ENCODE assay signal across 8 mouse cellular contexts in the genomic region with DNA sequence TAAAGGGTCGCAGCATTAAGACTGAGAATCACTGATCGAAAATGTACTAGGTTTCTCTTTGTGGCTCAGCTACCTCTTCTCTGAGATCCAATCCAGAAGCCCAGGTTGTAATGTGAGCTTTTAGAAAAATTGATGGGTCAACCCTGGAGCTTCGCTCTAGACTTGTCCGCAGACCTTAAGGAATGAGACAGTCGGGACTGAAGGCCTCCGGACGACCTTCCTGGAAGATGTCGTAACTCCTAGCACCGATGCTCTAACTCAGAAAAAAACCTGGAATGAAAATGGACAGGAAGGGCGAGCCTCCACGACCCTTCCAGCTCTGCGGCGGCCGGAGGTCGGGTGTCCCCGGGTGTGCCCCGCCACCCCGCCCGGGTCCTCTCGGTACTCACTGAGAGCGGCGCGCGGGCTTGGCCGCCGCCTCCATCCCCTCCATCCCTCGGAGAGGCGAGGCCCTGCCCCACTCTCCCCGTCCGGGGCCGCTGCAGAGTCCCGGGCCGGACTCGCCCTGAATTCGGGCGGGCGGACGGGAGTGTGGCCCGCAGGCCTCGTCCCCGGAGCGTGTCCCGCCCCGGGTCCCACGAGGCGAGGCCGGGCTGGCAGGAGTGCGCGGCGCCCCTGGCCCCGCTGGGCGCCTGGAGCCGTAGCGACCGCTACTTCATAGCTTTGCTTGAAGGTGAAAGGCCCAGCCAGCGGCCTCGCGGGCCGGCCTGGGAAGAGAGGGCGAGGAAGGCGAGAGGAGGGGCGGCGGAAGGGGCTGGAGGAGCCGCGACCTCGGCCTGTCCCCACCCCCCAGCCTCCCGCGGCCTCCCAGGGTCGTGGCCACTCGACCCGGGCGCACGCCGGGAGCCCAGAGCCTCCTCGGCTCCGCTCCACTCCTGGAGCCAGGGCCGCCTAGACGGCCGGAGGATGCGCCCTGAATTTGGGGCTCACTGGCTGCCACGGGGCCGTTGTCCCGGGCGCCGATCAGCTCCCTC. TPM values are rescaled to one million over a fixed set of nuclear protein-coding genes. Genes with fewer than 3 reads are reported as not detected.
DNase-seq lines count a peak whose midpoint lies in the region; ATAC-seq and TF ChIP-seq lines count a peak whose summit lies in the region.

A gene (minus strand): TSS at position 648 of the 974 bp plus-strand sequence.

- H3K4me2 ChIP-seq in hindbrain, postnatal 0 days (ENCODE audit: low read depth, low read length): peak within 1 kb of the TSS; percentile 71
- H3K4me2 ChIP-seq in liver, embryonic 15.5 days: peak within 1 kb of the TSS; percentile 65
- peak within 1 kb of the TSS; percentile 90 for H3K4me2 ChIP-seq in neural tube, embryonic 11.5 days (ENCODE audit: low read depth)

- TF ChIP-seq POLR2A in cortical plate, adult 2 months (IDR thresholded peaks at IDR 0.05; ENCODE audit: extremely low read depth, insufficient read depth, low read length): no peak

- no peaks in the 10 kb centered on the region; the same call in 1 of the 2 replicates for H3K9me3 ChIP-seq in erythroblast, embryonic 14.5 days (ENCODE audit: control insufficient read depth, low read length)
- no peaks in the 10 kb centered on the region for H3K9me3 ChIP-seq in hindbrain, postnatal 0 days (ENCODE audit: low read length)
- no peaks in the 10 kb centered on the region for H3K9me3 ChIP-seq in liver, embryonic 15.5 days (replicated peaks)
- H3K9me3 ChIP-seq in neural tube, embryonic 11.5 days (ENCODE audit: control insufficient read depth, low read length): no peaks in the 10 kb centered on the region

- no peak for ATAC-seq in erythroblast, adult 5-6 weeks (replicated peaks; ENCODE audit: low FRiP score, poor library complexity, severe bottlenecking)
- ATAC-seq in hindbrain, postnatal 0 days: peak; percentile 77
- ATAC-seq in liver, embryonic 15.5 days (ENCODE audit: insufficient read depth): no peak
- ATAC-seq in neural tube, embryonic 11.5 days (ENCODE audit: insufficient read depth, low FRiP score, low TSS enrichment): peak; percentile 72

- 5% methylated on average over 80 of the region's 85 CpGs for WGBS in hindbrain, postnatal 0 days
- 2% methylated on average over 81 of the region's 85 CpGs for WGBS in liver, embryonic 15.5 days (ENCODE audit: insufficient replicate concordance)
- 2% methylated on average over 75 of the region's 85 CpGs for WGBS in neural tube, embryonic 11.5 days

- no peaks in the 10 kb centered on the region for H3K36me3 ChIP-seq in erythroblast, embryonic 14.5 days (ENCODE audit: control insufficient read depth)
- no peaks in the 10 kb centered on the region for H3K36me3 ChIP-seq in hindbrain, postnatal 0 days (ENCODE audit: insufficient read depth, low read length)
- no peaks in the 10 kb centered on the region for H3K36me3 ChIP-seq in liver, embryonic 15.5 days (replicated peaks)
- H3K36me3 ChIP-seq in neural tube, embryonic 11.5 days (ENCODE audit: control insufficient read depth, insufficient read depth, low read length): no peaks in the 10 kb centered on the region

- peaks cover 74% of the 10 kb centered on the region for H3K27me3 ChIP-seq in erythroblast, embryonic 14.5 days (ENCODE audit: control insufficient read depth)
- H3K27me3 ChIP-seq in hindbrain, postnatal 0 days (ENCODE audit: insufficient read depth, low read length): no peaks in the 10 kb centered on the region
- peaks cover 77% of the 10 kb centered on the region for H3K27me3 ChIP-seq in liver, embryonic 15.5 days
- no peaks in the 10 kb centered on the region; the same call in 1 of the 2 replicates for H3K27me3 ChIP-seq in neural tube, embryonic 11.5 days (ENCODE audit: control insufficient read depth, insufficient read depth, low read length)

- H3K4me3 ChIP-seq in erythroblast, embryonic 14.5 days (replicated peaks): peak within 1 kb of the TSS; percentile 26
- peak within 1 kb of the TSS; percentile 21; the same call in 1 of the 2 replicates for H3K4me3 ChIP-seq in cortical plate, adult 2 months (ENCODE audit: insufficient read depth, low read length)
- peak within 1 kb of the TSS; percentile 42 for H3K4me3 ChIP-seq in hindbrain, postnatal 0 days (ENCODE audit: low read length)
- H3K4me3 ChIP-seq in liver, embryonic 15.5 days (replicated peaks): peak within 1 kb of the TSS; percentile 50
- peak within 1 kb of the TSS; percentile 52 for H3K4me3 ChIP-seq in neural tube, embryonic 11.5 days (ENCODE audit: low read depth, low read length)

- no peak for TF ChIP-seq CTCF in cortical plate, adult 2 months (IDR thresholded peaks at IDR 0.05; ENCODE audit: extremely low read depth, insufficient read depth, low read length)
- no peak for TF ChIP-seq CTCF in hindbrain, postnatal 0 days (IDR thresholded peaks at IDR 0.05; ENCODE audit: low read depth)

- intact Hi-C loops in gastrocnemius, postnatal 36 days (cut with DNase I): no loop called here

- peaks cover 3% of the 10 kb centered on the region; the same call in 1 of the 2 replicates for H3K4me1 ChIP-seq in erythroblast, embryonic 14.5 days (ENCODE audit: control insufficient read depth)
- no peaks in the 10 kb centered on the region; the same call in 1 of the 2 replicates for H3K4me1 ChIP-seq in cortical plate, adult 2 months (ENCODE audit: control insufficient read depth, insufficient read depth, low read length)
- peaks cover 3% of the 10 kb centered on the region; the same call in 1 of the 2 replicates for H3K4me1 ChIP-seq in hindbrain, postnatal 0 days (ENCODE audit: insufficient read depth, low read length)
- H3K4me1 ChIP-seq in liver, embryonic 15.5 days (replicated peaks): peaks cover 8% of the 10 kb centered on the region
- H3K4me1 ChIP-seq in neural tube, embryonic 11.5 days (ENCODE audit: control insufficient read depth, insufficient read depth, low read length): 0 out of 2 replicates have a peak, but pooled peaks cover 4% of the 10 kb centered on the region

- DNase-seq in gastrocnemius, postnatal 36 days: peak; percentile 47 to 69
- DNase-seq in hindbrain, postnatal 0 days (ENCODE audit: low spot score): peak; percentile 54
- peak; percentile 73 for DNase-seq in neural tube, embryonic 11.5 days (ENCODE audit: low spot score)
- no peak for DNase-seq in MN1 (ENCODE audit: low spot score)

- H3K9ac ChIP-seq in hindbrain, postnatal 0 days (replicated peaks; ENCODE audit: low read length): peak within 1 kb of the TSS; percentile 67
- no peak within 1 kb of the TSS for H3K9ac ChIP-seq in liver, embryonic 15.5 days
- H3K9ac ChIP-seq in neural tube, embryonic 11.5 days (ENCODE audit: low read length): peak within 1 kb of the TSS; percentile 80

- H3K27ac ChIP-seq in cortical plate, adult 2 months (ENCODE audit: insufficient read depth, low read length): 0 out of 2 replicates have a peak within 1 kb of the TSS, but pooled peaks have one; percentile 24
- peak within 1 kb of the TSS; percentile 58; the same call in 1 of the 2 replicates for H3K27ac ChIP-seq in hindbrain, postnatal 0 days
- no peak within 1 kb of the TSS for H3K27ac ChIP-seq in liver, embryonic 15.5 days (replicated peaks)
- peak within 1 kb of the TSS; percentile 58; the same call in 1 of the 2 replicates for H3K27ac ChIP-seq in neural tube, embryonic 11.5 days (ENCODE audit: low read depth, low read length)

RNA-seq across cellular contexts. Expression of the gene that starts here (rescaled TPM):
- not detected in 2 replicates for polyA plus RNA-seq in erythroblast, embryonic 14.5 days (2012)
- not detected in 2 replicates for total RNA-seq in erythroblast, adult 5-6 weeks (2015; ENCODE audit: low replicate concordance)
- not detected in 2 replicates for total RNA-seq in erythroblast, adult 5-6 weeks (2017; ENCODE audit: low replicate concordance)
- 13.2 and 14.2 TPM in 2 replicates for polyA plus RNA-seq in cortical plate, adult 2 months (2012; rRNA removed)
- total RNA-seq in gastrocnemius, postnatal 36 days (2021): 1 to 10 TPM in 1 of 2 experiments, under 1 TPM in 1; 0.94 to 1.7 TPM
- total RNA-seq in hindbrain, postnatal 0 days (2014; rRNA removed): 16.1 and 18.8 TPM in 2 replicates
- 3.6 and 3.7 TPM in 2 replicates for polyA plus RNA-seq in hindbrain, postnatal 0 days (2015; fragmentation: Nextera tagmentation; extraction: Ambion mirVana)
- polyA plus RNA-seq in liver, embryonic 15.5 days (2015; fragmentation: Nextera tagmentation; extraction: Ambion mirVana): 0.21 and 0.30 TPM in 2 replicates
- polyA plus RNA-seq in neural tube, embryonic 11.5 days (2014; fragmentation: Nextera tagmentation; extraction: Ambion mirVana): 4.1 and 5.1 TPM in 2 replicates

Comparison
In these comparisons a context has a peak if more than half of its experiments do, and no peak if none do; other contexts are left out.
1. ATAC-seq: peak in hindbrain, postnatal 0 days (single experiment) and neural tube, embryonic 11.5 days (single experiment); none in erythroblast, adult 5-6 weeks (single experiment) and liver, embryonic 15.5 days (single experiment).
2. Peak in every context shown above with its lines, with median percentiles within 50 percentile points of each other: H3K4me3 ChIP-seq and H3K4me2 ChIP-seq.